Mouse (Mus musculus) myocyte (in vitro differentiated cells): ENCODE measurements around the gene Fcamr.

ENCODE experiments used
- CEBPB ChIP-seq: IDR thresholded peaks from 2 replicates; pipeline ENCODE4 v1.6.1; 2011; ENCODE audit warnings: mild to moderate bottlenecking, moderate library complexity; ENCODE audit not compliant: poor library complexity, insufficient read depth, severe bottlenecking
- E2F4 ChIP-seq: IDR thresholded peaks from one replicate; pipeline ENCODE4 v1.6.1; 2011; ENCODE audit warnings: mild to moderate bottlenecking, control low read depth, moderate library complexity; ENCODE audit not compliant: insufficient read depth
- MAX ChIP-seq: IDR thresholded peaks from one replicate; pipeline ENCODE4 v1.6.1; 2011; ENCODE audit warnings: low read depth, mild to moderate bottlenecking, control low read depth
- MYOG ChIP-seq, 3 experiments: IDR thresholded peaks; one replicate each; pipeline ENCODE4 v1.6.1; 2011; ENCODE audit warnings: control low read depth in 2 of 3, low read depth in 2 of 3, mild to moderate bottlenecking in 2 of 3; ENCODE audit not compliant: insufficient read length in 2 of 3, control insufficient read depth in 1 of 3, insufficient read depth in 1 of 3
- POLR2A ChIP-seq: IDR thresholded peaks from one replicate; pipeline ENCODE4 v1.6.1; 2011; ENCODE audit warnings: low read depth, mild to moderate bottlenecking, control low read depth, moderate library complexity; ENCODE audit not compliant: insufficient read length
- POLR2AphosphoS2 ChIP-seq: IDR thresholded peaks from one replicate; pipeline ENCODE4 v1.6.1; 2011; ENCODE audit warnings: low read depth, control low read depth; ENCODE audit not compliant: insufficient read length
- REST ChIP-seq: IDR thresholded peaks from one replicate; pipeline ENCODE4 v1.6.1; 2011; ENCODE audit warnings: mild to moderate bottlenecking, control low read depth, moderate library complexity; ENCODE audit not compliant: insufficient read depth, insufficient read length
- SRF ChIP-seq: IDR thresholded peaks from one replicate; pipeline ENCODE4 v1.6.1; 2011; ENCODE audit warnings: low read depth; ENCODE audit not compliant: control insufficient read depth, insufficient read length
- TCF12 ChIP-seq: IDR thresholded peaks from one replicate; pipeline ENCODE4 v1.6.1; 2011; ENCODE audit warnings: mild to moderate bottlenecking, control low read depth; ENCODE audit not compliant: poor library complexity, insufficient read depth, severe bottlenecking
- TCF3 ChIP-seq: IDR thresholded peaks from one replicate; pipeline ENCODE4 v1.6.1; 2011; ENCODE audit warnings: low read depth, control low read depth; ENCODE audit not compliant: insufficient read length
- USF1 ChIP-seq: IDR thresholded peaks from one replicate; pipeline ENCODE4 v1.6.1; 2011; ENCODE audit warnings: low read depth, mild to moderate bottlenecking, control low read depth, moderate library complexity

- no peak for TF ChIP-seq POLR2A
- no peak for TF ChIP-seq MAX
- TF ChIP-seq TCF12, result no peak
- TF ChIP-seq TCF3, result no peak
- TF ChIP-seq SRF, result no peak
- TF ChIP-seq POLR2AphosphoS2, result no peak
- TF ChIP-seq CEBPB, result no peak
- no peak for TF ChIP-seq REST
- no peak for TF ChIP-seq E2F4
- no peak for TF ChIP-seq USF1
- TF ChIP-seq MYOG (IDR thresholded peaks at IDR 0.05; ENCODE audit: control insufficient read depth in 1 of 3, insufficient read depth in 1 of 3, insufficient read length in 2 of 3, low read depth in 2 of 3), result no peak
Observed at GRCm38 (mm10) chr1:130769925-130770324, 30.8 kb upstream of the Fcamr start.
